Mouse (Mus musculus) spleen, postnatal 4 days (tissue): ENCODE data around the gene Psors1c2.

Experiments
- DNase-seq, 2 experiments: peaks; one replicate each; pipeline ENCODE4 v3.0.0; 2022; ENCODE audit warnings: low spot score in 2 of 2

The Psors1c2 gene

GRCm38 (mm10) chr17:35556186-35556765 is 23.3 kb downstream of the Psors1c2 start:
- DNase-seq: peak in 1 of 2 experiments; percentile 57

GRCm38 (mm10) chr17:35556812-35557211 is 23.8 kb downstream of the Psors1c2 start:
- peak; percentile 37 to 65 for DNase-seq

GRCm38 (mm10) chr17:35557351-35557750 is 24.4 kb downstream of the Psors1c2 start:
- DNase-seq: peak in 1 of 2 experiments; percentile 52

GRCm38 (mm10) chr17:35558216-35558615 is 25.2 kb downstream of the Psors1c2 start:
- no peak for DNase-seq

GRCm38 (mm10) chr17:35567150-35567549 is 34.1 kb downstream of the Psors1c2 start, which contains the start of gene 2300002M23Rik:
2300002M23Rik (plus strand) TSS chr17:35567450.
- no peak for DNase-seq

GRCm38 (mm10) chr17:35567767-35568166 is 34.8 kb downstream of the Psors1c2 start:
- peak in 1 of 2 experiments; percentile 57 for DNase-seq

- DNase-seq: no peak
Measured at GRCm38 (mm10) chr17:35569091-35569944, 36.3 kb downstream of the Psors1c2 start.

GRCm38 (mm10) chr17:35570836-35571235 is 37.8 kb downstream of the Psors1c2 start:
- DNase-seq: no peak

GRCm38 (mm10) chr17:35571477-35571876 is 38.5 kb downstream of the Psors1c2 start:
- no peak for DNase-seq

GRCm38 (mm10) chr17:35578211-35578610 is 45.2 kb downstream of the Psors1c2 start:
- peak; percentile 80 to 93 for DNase-seq

- no peak for DNase-seq
Measured at GRCm38 (mm10) chr17:35582900-35583299, 49.9 kb downstream of the Psors1c2 start.
